Mouse (Mus musculus): Measurements from ENCODE around the gene Ak4. TPM values are rescaled to one million over a fixed set of nuclear protein-coding genes. Genes with fewer than 3 reads are reported as not detected.

The Ak4 gene
- polyA plus RNA-seq (2015; fragmentation: Nextera tagmentation; extraction: Ambion mirVana), result 0.59 and 0.96 TPM in 2 replicates

GRCm38 (mm10) chr4:101419151-101419910 is at the start of gene Ak4:
Gene Ak4, plus strand, starts transcription at chr4:101419277.

GRCm38 (mm10) chr4:101496534-101497237 is 77.6 kb downstream of the Ak4 start, which contains the start of gene Dnajc6:
Gene Dnajc6, plus strand, starts transcription at chr4:101496648.

Other genes starting within 250 kb of the Ak4 start
- 57.3 and 67.8 TPM in 2 replicates for gene Jak1, start 154.0 kb upstream of the Ak4 start, polyA plus RNA-seq (2015; fragmentation: Nextera tagmentation; extraction: Ambion mirVana)
- gene Dnajc6, start 77.4 kb downstream of the Ak4 start, polyA plus RNA-seq (2015; fragmentation: Nextera tagmentation; extraction: Ambion mirVana), result 0.73 and 1.3 TPM in 2 replicates
- 102 TPM in 2 replicates for gene Leprot, start 228.4 kb downstream of the Ak4 start, polyA plus RNA-seq (2015; fragmentation: Nextera tagmentation; extraction: Ambion mirVana)